Mouse (Mus musculus) lung, adult 2 months (tissue): Measurements from ENCODE around the gene Clec16a.

Experiments used
- CTCF ChIP-seq: fragments of 200-500 bp; IDR thresholded peaks from 2 replicates; pipeline ENCODE4 v1.5.1; 2011; ENCODE audit warnings: mild to moderate bottlenecking, low read length, control low read depth; ENCODE audit not compliant: insufficient read depth
- POLR2A ChIP-seq: fragments of 200-500 bp; IDR thresholded peaks from 2 replicates; pipeline ENCODE4 v1.6.1; 2011; ENCODE audit warnings: low read depth, mild to moderate bottlenecking, control low read depth, low read length, borderline replicate concordance; ENCODE audit errors: extremely low read depth

DNA sequence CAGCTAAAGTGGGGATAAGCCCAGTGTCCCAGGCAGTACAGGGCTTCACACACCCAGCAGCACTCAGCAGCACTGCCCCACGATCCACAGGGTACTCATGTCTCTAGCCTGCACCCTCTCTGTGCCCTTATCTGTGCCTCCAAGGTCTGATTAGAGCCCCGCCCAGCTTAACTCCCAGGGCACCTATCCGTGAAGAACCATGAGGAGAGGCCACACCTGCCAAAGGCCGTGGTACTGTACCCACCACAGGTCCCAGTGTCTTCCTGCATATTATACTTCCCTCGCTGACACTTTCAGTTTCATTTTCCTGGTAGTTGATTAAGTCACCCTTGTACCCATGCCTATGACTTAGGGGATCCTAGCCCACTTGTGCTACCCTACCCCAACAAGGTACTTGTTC is 187.3 kb downstream of the Clec16a start:
- TF ChIP-seq POLR2A (no peak), CTCF (no peak)
